Mouse (Mus musculus) neural tube, embryonic 15.5 days (tissue): ENCODE measurements around the gene Sostdc1. TPM values are rescaled to one million over a fixed set of nuclear protein-coding genes. Genes with fewer than 3 reads are reported as not detected.

ENCODE experiments used
- ATAC-seq: fragments of 200-750 bp; cut with Nextera tagmentation; 2 replicates; pipeline ENCODE4 v1.8.0; 2017; ENCODE audit warnings: mild to moderate bottlenecking, moderate TSS enrichment, moderate library complexity; ENCODE audit not compliant: low FRiP score
- H3K27ac ChIP-seq: fragments of 300-500 bp; sonication (generic); replicated peaks from 2 replicates; pipeline ENCODE4 v1.5.1; 2015; ENCODE audit warnings: mild to moderate bottlenecking, inconsistent platforms
- H3K27me3 ChIP-seq: fragments of 300-500 bp; sonication (generic); replicated peaks from 2 replicates; pipeline ENCODE4 v1.6.1; 2015; ENCODE audit warnings: inconsistent platforms
- H3K36me3 ChIP-seq: fragments of 300-500 bp; sonication (generic); 2 replicates; pipeline ENCODE4 v1.6.1; 2015; ENCODE audit warnings: inconsistent platforms
- H3K4me1 ChIP-seq: fragments of 300-500 bp; sonication (generic); 2 replicates; pipeline ENCODE4 v1.6.1; 2015; ENCODE audit warnings: inconsistent platforms
- H3K4me2 ChIP-seq: fragments of 300-500 bp; sonication (generic); 2 replicates; pipeline ENCODE4 v1.6.1; 2015; ENCODE audit warnings: inconsistent platforms, mild to moderate bottlenecking, moderate library complexity
- H3K4me3 ChIP-seq: fragments of 300-500 bp; sonication (generic); replicated peaks from 2 replicates; pipeline ENCODE4 v1.5.1; 2015; ENCODE audit warnings: mild to moderate bottlenecking, inconsistent platforms
- H3K9ac ChIP-seq: fragments of 300-500 bp; sonication (generic); replicated peaks from 2 replicates; pipeline ENCODE4 v1.6.1; 2015; ENCODE audit warnings: mild to moderate bottlenecking, inconsistent platforms
- H3K9me3 ChIP-seq: fragments of 300-500 bp; sonication (generic); replicated peaks from 2 replicates; pipeline ENCODE4 v1.6.1; 2016; ENCODE audit warnings: inconsistent platforms
- WGBS: fragments of 180-500 bp; shearing (Covaris S2); methylation state at CpG from one replicate; pipeline ENCODE4 v1.1.7; 2015; ENCODE audit warnings: mixed read lengths; 5-methylcytosine and 5-hydroxymethylcytosine counted together
- polyA plus RNA-seq: library from polyadenylated mRNA; unstranded; fragments of >200 nt; fragmentation: Nextera tagmentation; extraction: Ambion mirVana; gene quantifications from 2 replicates; pipeline ENCODE4 v1.2.1, GENCODE M21; 2015

Gene Sostdc1
- 14.0 and 15.2 TPM in 2 replicates for polyA plus RNA-seq

DNA sequence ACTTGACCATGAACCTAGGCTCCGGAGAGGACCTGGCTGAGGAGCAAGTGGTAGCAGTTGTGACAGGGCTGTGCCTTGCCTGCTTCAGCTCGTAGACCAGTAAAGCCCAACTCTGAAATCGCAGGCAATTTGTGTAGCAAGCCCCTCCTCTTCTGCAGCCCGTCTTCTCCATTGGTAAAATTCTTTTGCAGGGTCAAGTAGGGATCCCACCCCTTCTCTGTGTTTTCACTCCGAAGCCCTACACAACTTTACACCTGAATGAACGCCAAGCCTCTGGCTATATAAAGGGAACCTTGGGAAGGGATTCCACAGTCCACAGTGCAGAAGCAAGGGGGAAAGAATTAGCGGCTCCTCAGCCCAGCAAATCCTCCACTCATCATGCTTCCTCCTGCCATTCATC, at the start of gene Sostdc1:
Sostdc1 (plus strand) TSS at position 224 of the 400 bp plus-strand sequence.
- H3K4me3 ChIP-seq: peak within 1 kb of the TSS; percentile 11; the same call in 1 of the 2 replicates
- H3K9me3 ChIP-seq: no peaks in the 10 kb centered on the region
- 13% methylated on average over 7 of the region's 7 CpGs for WGBS
- peaks cover 13% of the 10 kb centered on the region for H3K4me1 ChIP-seq
- H3K27ac ChIP-seq: no peak within 1 kb of the TSS
- H3K27me3 ChIP-seq: no peaks in the 10 kb centered on the region; the same call in 1 of the 2 replicates
- H3K36me3 ChIP-seq: no peaks in the 10 kb centered on the region
- H3K9ac ChIP-seq: 0 out of 2 replicates have a peak within 1 kb of the TSS, but pooled peaks have one; percentile 6
- no peak for ATAC-seq
- peak within 1 kb of the TSS; percentile 38 for H3K4me2 ChIP-seq

DNA sequence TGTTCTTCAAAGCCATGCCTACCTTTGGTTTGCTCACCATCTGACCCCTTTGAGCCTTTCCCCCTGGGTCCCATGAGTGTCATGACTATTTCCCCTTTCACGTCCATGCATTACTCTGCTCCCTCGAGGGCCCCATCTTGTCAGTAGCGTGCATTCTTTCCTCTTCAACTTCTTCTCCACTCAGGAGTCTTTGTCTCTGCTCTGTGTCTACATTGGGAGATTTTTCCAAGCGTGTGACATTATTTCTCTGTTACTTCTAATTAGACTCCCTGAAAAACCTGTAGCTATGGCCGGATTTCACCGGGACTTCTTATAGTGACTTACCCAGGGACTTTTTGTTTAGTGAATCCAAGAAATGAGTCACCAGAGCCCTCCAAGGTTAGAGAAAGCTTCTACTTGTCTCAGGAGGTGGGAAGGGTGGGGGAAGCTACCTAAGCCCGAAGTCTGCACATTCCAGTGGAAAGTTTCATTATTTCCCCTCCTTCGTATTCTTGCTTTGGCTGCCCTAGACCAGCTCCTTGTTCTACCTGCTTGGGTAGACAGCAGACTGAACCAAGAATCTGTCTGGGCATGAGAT, 46.2 kb upstream of the Sostdc1 start:
- no peak overlapping the region for H3K9ac ChIP-seq
- H3K4me1 ChIP-seq: no peaks in the 10 kb centered on the region
- H3K27me3 ChIP-seq: no peaks in the 10 kb centered on the region
- no peaks in the 10 kb centered on the region for H3K9me3 ChIP-seq
- no peaks in the 10 kb centered on the region for H3K36me3 ChIP-seq
- WGBS: 90% methylated on average over 8 of the region's 8 CpGs
- H3K27ac ChIP-seq: no peak overlapping the region
- H3K4me2 ChIP-seq: no peak overlapping the region
- no peak overlapping the region for H3K4me3 ChIP-seq
- ATAC-seq: no peak

DNA sequence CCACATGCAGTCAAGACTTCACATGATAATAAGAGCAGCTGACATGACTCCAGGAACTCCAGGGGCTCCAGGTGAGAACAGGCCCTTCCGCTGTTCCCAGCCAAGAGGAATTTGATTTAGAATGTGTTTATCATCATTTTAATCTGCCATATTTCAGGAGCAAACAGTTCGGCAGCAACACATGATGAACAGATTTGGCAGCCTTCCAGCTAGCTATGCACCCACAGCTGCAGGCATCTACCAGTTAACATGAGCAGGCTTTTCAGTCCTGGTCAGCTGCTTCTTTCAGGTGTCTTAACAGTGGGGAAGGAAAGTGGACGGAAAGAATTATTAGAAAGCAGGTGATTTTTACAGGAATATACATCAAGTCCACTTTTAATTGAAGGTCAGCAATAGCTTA, 39.1 kb upstream of the Sostdc1 start:
- no peaks in the 10 kb centered on the region for H3K4me1 ChIP-seq
- H3K27ac ChIP-seq: no peak overlapping the region
- no peak overlapping the region for H3K4me3 ChIP-seq
- ATAC-seq: no peak
- H3K9ac ChIP-seq: no peak overlapping the region
- 66% methylated on average over 3 of the region's 3 CpGs for WGBS
- no peaks in the 10 kb centered on the region for H3K9me3 ChIP-seq
- no peaks in the 10 kb centered on the region for H3K27me3 ChIP-seq
- no peak overlapping the region for H3K4me2 ChIP-seq
- no peaks in the 10 kb centered on the region for H3K36me3 ChIP-seq

DNA sequence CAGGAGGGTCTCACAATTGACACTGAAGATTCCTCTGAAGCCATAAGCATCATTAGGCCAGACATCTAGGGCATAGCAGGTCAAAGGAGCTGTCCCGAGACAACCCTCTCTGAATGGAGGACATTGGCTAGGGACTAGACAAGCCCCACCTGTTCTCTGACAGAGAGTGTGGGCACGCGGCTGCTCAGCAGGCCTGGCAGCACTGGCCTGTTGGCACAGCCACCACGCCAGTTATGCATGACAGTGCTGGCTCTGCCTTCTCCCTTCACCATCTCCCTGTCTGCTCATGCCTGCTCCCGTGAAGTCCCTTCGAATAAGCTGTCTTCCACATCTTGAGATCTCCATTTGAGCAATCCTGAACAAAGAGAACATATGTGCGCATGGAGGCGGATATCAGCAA, 24.3 kb upstream of the Sostdc1 start:
- 88% methylated on average over 8 of the region's 8 CpGs for WGBS
- Histone ChIP-seq H3K9ac (no peak overlapping the region), H3K27ac (no peak overlapping the region), H3K4me2 (no peak overlapping the region), H3K27me3 (no peaks in the 10 kb centered on the region), H3K9me3 (no peaks in the 10 kb centered on the region), H3K4me1 (no peaks in the 10 kb centered on the region), H3K4me3 (no peak overlapping the region), H3K36me3 (no peaks in the 10 kb centered on the region)
- ATAC-seq: no peak

DNA sequence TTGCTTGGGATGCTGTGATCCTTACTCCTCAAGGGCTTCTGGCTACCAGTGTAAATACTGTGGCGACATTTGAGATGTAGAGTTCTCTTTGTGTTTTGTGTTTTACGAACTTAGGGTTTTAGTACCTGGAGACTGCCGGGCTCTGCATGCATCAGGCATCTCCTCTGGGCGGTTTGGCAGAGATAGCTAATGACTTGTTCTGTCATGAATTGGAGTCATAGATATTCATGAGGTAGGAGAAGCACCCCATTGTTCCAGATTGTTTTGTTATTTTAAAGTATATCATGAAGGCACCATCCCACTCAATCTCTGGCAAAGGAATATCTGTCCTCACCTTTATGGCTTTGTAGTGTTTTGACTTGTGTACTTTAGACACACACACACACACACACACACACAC, 23.5 kb upstream of the Sostdc1 start:
- no peaks in the 10 kb centered on the region for H3K4me1 ChIP-seq
- H3K4me2 ChIP-seq: no peak overlapping the region
- H3K27ac ChIP-seq: no peak overlapping the region
- no peak for ATAC-seq
- H3K9me3 ChIP-seq: no peaks in the 10 kb centered on the region
- no peaks in the 10 kb centered on the region for H3K36me3 ChIP-seq
- no peak overlapping the region for H3K9ac ChIP-seq
- WGBS: 55% methylated on average over 4 of the region's 4 CpGs
- H3K27me3 ChIP-seq: no peaks in the 10 kb centered on the region
- no peak overlapping the region for H3K4me3 ChIP-seq

DNA sequence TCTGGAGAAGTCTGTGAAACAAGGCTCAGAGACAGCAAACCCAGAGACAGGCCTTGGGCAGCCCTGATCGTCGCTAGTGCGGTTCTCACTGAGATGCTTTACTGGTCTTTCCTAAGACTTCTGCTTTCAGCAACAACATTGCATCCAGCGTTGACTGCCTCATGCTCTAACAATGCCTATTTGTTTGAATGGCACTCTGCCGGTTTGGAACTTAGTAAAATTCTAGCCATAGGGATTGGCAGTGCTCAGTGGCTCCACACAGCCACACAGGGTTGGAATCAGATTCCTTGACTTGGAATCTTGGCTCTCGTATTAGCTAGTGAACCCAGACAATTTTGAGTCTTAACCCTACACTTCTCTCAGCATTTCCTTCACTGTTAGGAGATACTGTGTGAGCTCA, 22.6 kb upstream of the Sostdc1 start:
- Histone ChIP-seq H3K27me3 (no peaks in the 10 kb centered on the region), H3K9ac (no peak overlapping the region), H3K9me3 (no peaks in the 10 kb centered on the region), H3K4me1 (no peaks in the 10 kb centered on the region), H3K36me3 (no peaks in the 10 kb centered on the region), H3K4me3 (no peak overlapping the region), H3K4me2 (no peak overlapping the region), H3K27ac (no peak overlapping the region)
- 84% methylated on average over 6 of the region's 6 CpGs for WGBS
- ATAC-seq: no peak

DNA sequence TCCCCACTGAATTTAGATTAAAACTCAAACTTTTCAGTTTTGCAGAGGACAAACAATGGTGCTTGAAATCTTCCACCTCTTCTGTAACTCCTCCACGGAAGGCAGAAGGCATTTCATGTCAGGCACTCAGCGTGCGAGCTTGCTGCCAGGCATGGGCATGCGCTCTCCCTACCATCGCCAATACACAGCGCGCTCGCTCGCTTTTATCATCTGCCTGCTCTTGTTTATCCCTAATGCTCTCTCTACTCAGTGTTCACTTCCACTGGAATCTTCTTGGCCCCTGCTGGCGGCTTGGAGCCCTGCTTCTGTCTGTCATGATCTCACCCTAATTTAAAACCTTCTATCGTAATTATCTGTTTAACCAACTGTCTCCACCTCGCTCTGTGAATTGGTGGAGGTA, 11.6 kb upstream of the Sostdc1 start:
- H3K27me3 ChIP-seq: no peaks in the 10 kb centered on the region
- H3K4me3 ChIP-seq: no peak overlapping the region
- no peak overlapping the region for H3K4me2 ChIP-seq
- no peak overlapping the region for H3K9ac ChIP-seq
- no peak overlapping the region for H3K27ac ChIP-seq
- H3K36me3 ChIP-seq: no peaks in the 10 kb centered on the region
- no peak for ATAC-seq
- WGBS: 84% methylated on average over 12 of the region's 12 CpGs
- no peaks in the 10 kb centered on the region for H3K9me3 ChIP-seq
- no peaks in the 10 kb centered on the region for H3K4me1 ChIP-seq

DNA sequence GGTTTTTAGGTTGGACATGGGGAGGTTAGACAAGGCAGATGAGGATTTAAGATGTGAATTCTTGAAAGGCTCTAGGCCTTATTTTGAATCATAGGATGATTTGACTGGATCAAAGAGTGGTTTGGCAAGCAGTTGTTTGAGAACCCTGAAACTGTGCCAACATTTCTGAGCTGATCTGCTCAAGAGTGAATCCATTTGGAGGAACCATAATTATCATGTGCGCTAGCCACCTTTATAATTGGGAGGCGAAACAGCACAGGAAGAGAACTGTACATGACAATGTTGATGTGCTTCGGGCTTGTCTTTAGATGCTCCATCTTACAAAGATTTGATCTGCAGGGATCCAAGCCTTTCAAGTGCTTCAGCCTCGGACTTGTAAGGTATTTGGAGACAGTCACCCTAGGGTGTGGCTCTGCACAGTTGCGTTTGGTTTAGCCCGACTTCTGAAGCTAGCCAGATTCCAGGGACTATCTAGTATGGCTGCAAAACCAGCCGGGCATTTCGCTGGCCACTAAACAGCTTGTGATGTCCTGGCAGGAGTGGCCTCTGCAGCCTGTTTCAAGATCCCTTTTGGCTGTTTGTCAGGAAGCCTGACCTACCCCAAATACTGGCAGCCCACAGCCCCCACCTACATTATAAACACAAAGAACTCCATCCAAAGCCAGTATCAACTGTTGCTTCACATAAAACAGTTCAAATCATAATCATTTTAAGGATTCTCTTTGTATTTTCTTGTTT, 10.9 kb upstream of the Sostdc1 start:
- 85% methylated on average over 8 of the region's 8 CpGs for WGBS
- Histone ChIP-seq H3K4me3 (no peak overlapping the region), H3K36me3 (no peaks in the 10 kb centered on the region), H3K9ac (no peak overlapping the region), H3K4me2 (no peak overlapping the region), H3K27me3 (no peaks in the 10 kb centered on the region), H3K4me1 (no peaks in the 10 kb centered on the region), H3K27ac (no peak overlapping the region), H3K9me3 (no peaks in the 10 kb centered on the region)
- ATAC-seq: no peak

DNA sequence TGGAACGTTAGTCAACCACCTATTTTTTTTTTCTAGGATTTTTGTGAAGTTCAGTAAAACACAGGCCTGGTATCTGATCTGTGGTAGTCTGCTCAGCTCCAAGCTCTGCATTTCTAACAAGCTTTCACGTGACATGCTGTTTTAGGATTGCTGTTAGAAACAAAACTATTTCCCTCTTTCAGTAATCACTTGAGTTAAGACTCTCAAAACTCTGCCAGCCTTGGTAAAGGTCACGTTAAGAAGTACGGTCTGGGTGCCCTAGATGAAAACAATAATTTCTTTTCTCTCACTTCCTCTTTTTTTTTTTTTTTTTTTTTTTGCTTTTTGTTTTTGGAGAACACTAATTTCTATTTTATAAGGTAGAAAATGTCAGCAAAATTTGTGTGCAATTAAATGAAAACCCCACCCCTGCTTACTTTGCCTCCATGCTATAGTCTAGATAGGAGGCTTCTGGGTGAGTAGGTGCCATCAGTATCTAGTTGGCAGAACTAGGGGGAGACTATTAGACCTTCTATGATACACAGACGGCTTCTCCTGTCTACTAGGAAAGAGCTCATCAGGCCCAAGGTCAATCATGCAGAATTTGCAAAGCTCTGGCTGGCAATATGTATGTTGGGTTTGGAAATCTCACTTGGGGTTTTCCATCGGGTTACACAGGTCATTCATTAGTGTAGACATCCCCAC, 5.1 kb upstream of the Sostdc1 start:
- no peak for ATAC-seq
- WGBS: 85% methylated on average over 6 of the region's 6 CpGs
- no peaks in the 10 kb centered on the region for H3K27me3 ChIP-seq
- H3K36me3 ChIP-seq: no peaks in the 10 kb centered on the region
- H3K4me1 ChIP-seq: no peaks in the 10 kb centered on the region
- no peak overlapping the region for H3K9ac ChIP-seq
- no peak overlapping the region for H3K4me2 ChIP-seq
- H3K27ac ChIP-seq: no peak overlapping the region
- H3K9me3 ChIP-seq: no peaks in the 10 kb centered on the region
- H3K4me3 ChIP-seq: no peak overlapping the region

DNA sequence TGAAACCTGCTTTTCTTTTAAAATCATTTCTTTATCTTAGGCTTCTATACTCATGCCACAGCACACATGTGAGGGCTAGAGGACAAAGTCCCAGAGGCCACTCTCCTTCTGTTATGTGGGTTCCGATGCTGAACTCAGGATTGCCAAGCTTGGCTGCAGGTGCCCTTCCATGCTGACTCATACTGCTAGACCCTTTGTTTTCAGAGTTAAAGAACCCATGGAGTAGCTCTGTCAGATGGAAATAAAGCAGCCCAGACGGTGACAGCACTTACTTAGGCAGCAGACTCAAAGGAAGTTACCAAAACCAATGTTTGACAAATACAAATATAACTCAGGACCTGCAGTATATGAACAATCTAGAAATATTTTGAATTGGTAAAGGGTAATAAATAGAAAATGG, 924 bp upstream of the Sostdc1 start:
- WGBS: 38% methylated on average over 2 of the region's 2 CpGs
- H3K4me2 ChIP-seq: no peak overlapping the region
- no peak for ATAC-seq
- H3K4me1 ChIP-seq: peaks cover 13% of the 10 kb centered on the region
- no peak overlapping the region for H3K4me3 ChIP-seq
- no peaks in the 10 kb centered on the region; the same call in 1 of the 2 replicates for H3K27me3 ChIP-seq
- no peak overlapping the region for H3K27ac ChIP-seq
- no peaks in the 10 kb centered on the region for H3K9me3 ChIP-seq
- H3K36me3 ChIP-seq: no peaks in the 10 kb centered on the region
- H3K9ac ChIP-seq: no peak overlapping the region

DNA sequence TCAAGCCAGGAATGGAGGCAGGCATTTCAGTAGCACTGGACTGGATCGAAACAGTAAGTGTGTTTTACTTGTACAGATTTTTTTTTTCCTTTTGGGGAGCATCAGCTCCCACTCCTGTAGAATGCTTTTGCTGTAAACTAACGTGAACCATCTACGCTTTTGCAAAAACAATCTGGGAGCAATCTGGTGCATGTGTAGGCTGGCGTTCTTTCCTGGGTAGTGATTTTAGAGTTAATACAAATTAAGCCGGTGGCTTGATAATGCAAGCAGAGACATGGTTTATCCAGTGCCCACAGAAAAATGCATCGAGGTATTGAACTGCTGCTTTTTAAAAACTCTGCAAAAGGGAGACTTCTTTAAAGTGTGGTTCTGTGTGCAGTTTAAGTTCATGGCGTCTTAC, 507 bp downstream of the Sostdc1 start:
- 71% methylated on average over 7 of the region's 7 CpGs for WGBS
- H3K27ac ChIP-seq: no peak overlapping the region
- H3K27me3 ChIP-seq: no peaks in the 10 kb centered on the region; the same call in 1 of the 2 replicates
- H3K9ac ChIP-seq: no peak overlapping the region
- no peaks in the 10 kb centered on the region for H3K36me3 ChIP-seq
- peak overlapping the region; percentile 11; the same call in 1 of the 2 replicates for H3K4me3 ChIP-seq
- H3K4me2 ChIP-seq: peak overlapping the region; percentile 38
- H3K4me1 ChIP-seq: peaks cover 13% of the 10 kb centered on the region
- no peak for ATAC-seq
- no peaks in the 10 kb centered on the region for H3K9me3 ChIP-seq

DNA sequence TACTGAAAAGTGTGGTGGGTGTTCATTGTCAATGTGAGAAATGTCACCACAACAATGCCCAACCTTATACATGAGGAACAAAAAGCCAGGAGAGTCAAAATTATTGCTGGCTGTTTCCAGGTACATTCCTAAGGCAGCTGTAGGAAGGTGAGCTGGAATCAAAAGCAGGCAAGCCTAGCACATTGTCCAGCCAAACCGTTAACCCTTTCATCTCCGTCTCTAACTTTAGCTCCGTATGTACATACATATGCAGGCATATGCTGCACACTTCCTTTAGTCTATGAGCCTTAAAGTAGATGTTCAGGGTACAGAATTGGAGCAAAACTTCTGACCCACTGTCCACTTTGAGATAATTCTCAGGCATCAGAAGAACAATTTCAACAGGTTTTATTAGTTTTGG, 1.6 kb downstream of the Sostdc1 start:
- 89% methylated on average over 3 of the region's 3 CpGs for WGBS
- H3K9me3 ChIP-seq: no peaks in the 10 kb centered on the region
- no peak for ATAC-seq

More for the DNA sequence above, 1.6 kb downstream of the Sostdc1 start:
- no peak overlapping the region for H3K9ac ChIP-seq
- no peak overlapping the region for H3K4me3 ChIP-seq
- no peak overlapping the region for H3K27ac ChIP-seq
- no peaks in the 10 kb centered on the region; the same call in 1 of the 2 replicates for H3K27me3 ChIP-seq
- peaks cover 13% of the 10 kb centered on the region for H3K4me1 ChIP-seq
- no peaks in the 10 kb centered on the region for H3K36me3 ChIP-seq
- no peak overlapping the region for H3K4me2 ChIP-seq
